Mouse (Mus musculus): Measurements from ENCODE around the gene Pip5kl1. TPM values are rescaled to one million over a fixed set of nuclear protein-coding genes. Genes with fewer than 3 reads are reported as not detected.

Gene Pip5kl1
- polyA plus RNA-seq, 2 experiments = 0.11 TPM; not detected in 1

- Histone ChIP-seq H3K4me2 (ENCODE audit: low read depth) (peak overlapping the region; percentile 63), H3K9me3 (ENCODE audit: control insufficient read depth, low read length) (no peaks in the 10 kb centered on the region), H3K27ac (no peak overlapping the region), H3K9ac (replicated peaks) (peak overlapping the region; percentile 24), H3K4me1 (replicated peaks; ENCODE audit: control insufficient read depth in 2 of 2, insufficient read depth in 2 of 2, low read length in 1 of 2) (peaks cover 4 to 25% of the 10 kb centered on the region in 2 experiments; a peak in 3 of 4 replicates), H3K36me3 (replicated peaks; ENCODE audit: control insufficient read depth, insufficient read depth, low read depth) (no peaks in the 10 kb centered on the region), H3K4me3 (ENCODE audit: insufficient read depth in 1 of 2, low read depth in 2 of 2, low read length in 2 of 2) (peak overlapping the region; percentile 8 to 28), H3K27me3 (ENCODE audit: control insufficient read depth, insufficient read depth, low read length) (peaks cover 7% of the 10 kb centered on the region; the same call in 1 of the 2 replicates)
- TF ChIP-seq CTCF (IDR thresholded peaks at IDR 0.05; ENCODE audit: low read depth) (peak; percentile 98), EP300 (IDR thresholded peaks at IDR 0.05; ENCODE audit: low read depth) (no peak)
- ATAC-seq (ENCODE audit: insufficient read depth) (peak; percentile 54), DNase-seq (ENCODE audit: low read depth in 3 of 3, low spot score in 3 of 3) (peak in 2 of 3 experiments; percentile 66)
- WGBS (ENCODE audit: insufficient replicate concordance) = 10% methylated on average over 37 of the region's 37 CpGs
Observed at GRCm38 (mm10) chr2:32582830-32583799, 8.5 kb downstream of the Pip5kl1 start.

- WGBS (ENCODE audit: insufficient replicate concordance) = 68% methylated on average over 7 of the region's 7 CpGs
- Histone ChIP-seq H3K9me3 (ENCODE audit: control insufficient read depth, low read length) (no peaks in the 10 kb centered on the region), H3K36me3 (replicated peaks; ENCODE audit: control insufficient read depth, insufficient read depth, low read depth) (no peaks in the 10 kb centered on the region), H3K4me1 (replicated peaks; ENCODE audit: control insufficient read depth in 2 of 2, insufficient read depth in 2 of 2, low read length in 1 of 2) (peaks cover 4 to 27% of the 10 kb centered on the region in 2 experiments; a peak in 3 of 4 replicates), H3K27ac (no peak overlapping the region), H3K27me3 (ENCODE audit: control insufficient read depth, insufficient read depth, low read length) (no peaks in the 10 kb centered on the region), H3K4me3 (ENCODE audit: insufficient read depth in 1 of 2, low read depth in 2 of 2, low read length in 2 of 2) (no peak overlapping the region), H3K9ac (replicated peaks) (no peak overlapping the region), H3K4me2 (ENCODE audit: low read depth) (no peak overlapping the region)
- DNase-seq (ENCODE audit: low read depth in 3 of 3, low spot score in 3 of 3) = no peak
- TF ChIP-seq EP300 (IDR thresholded peaks at IDR 0.05; ENCODE audit: low read depth) = no peak
- no peak for TF ChIP-seq CTCF (IDR thresholded peaks at IDR 0.05; ENCODE audit: low read depth)
- ATAC-seq (ENCODE audit: insufficient read depth) = no peak
Observed at GRCm38 (mm10) chr2:32585149-32585714, 10.6 kb downstream of the Pip5kl1 start.

GRCm38 (mm10) chr2:32586871-32587351 lies 12.3 kb downstream of the Pip5kl1 start, which contains the start of gene St6galnac4:
St6galnac4 (plus strand) TSS chr2:32587095.
- DNase-seq (ENCODE audit: low read depth in 3 of 3, low spot score in 3 of 3) (peak; percentile 75 to 78 (median 76)), ATAC-seq (ENCODE audit: insufficient read depth) (peak; percentile 86)
- Histone ChIP-seq H3K9me3 (ENCODE audit: control insufficient read depth, low read length) (no peaks in the 10 kb centered on the region), H3K27ac (no peak within 1 kb of the TSS), H3K4me1 (replicated peaks; ENCODE audit: control insufficient read depth in 2 of 2, insufficient read depth in 2 of 2, low read length in 1 of 2) (peaks cover 4 to 24% of the 10 kb centered on the region in 2 experiments; a peak in 3 of 4 replicates), H3K4me3 (ENCODE audit: insufficient read depth in 1 of 2, low read depth in 2 of 2, low read length in 2 of 2) (peak within 1 kb of the TSS; percentile 59 to 84), H3K9ac (replicated peaks) (peak within 1 kb of the TSS; percentile 63), H3K27me3 (ENCODE audit: control insufficient read depth, insufficient read depth, low read length) (no peaks in the 10 kb centered on the region), H3K4me2 (ENCODE audit: low read depth) (peak within 1 kb of the TSS; percentile 85), H3K36me3 (replicated peaks; ENCODE audit: control insufficient read depth, insufficient read depth, low read depth) (no peaks in the 10 kb centered on the region)
- no peak for TF ChIP-seq EP300 (IDR thresholded peaks at IDR 0.05; ENCODE audit: low read depth)
- TF ChIP-seq CTCF (IDR thresholded peaks at IDR 0.05; ENCODE audit: low read depth) = peak; percentile 49
- WGBS (ENCODE audit: insufficient replicate concordance) = 1% methylated on average over 38 of the region's 38 CpGs

GRCm38 (mm10) chr2:32587731-32588321 lies 13.2 kb downstream of the Pip5kl1 start:
- DNase-seq (ENCODE audit: low read depth in 3 of 3, low spot score in 3 of 3) (no peak), ATAC-seq (ENCODE audit: insufficient read depth) (no peak)
- Histone ChIP-seq H3K4me2 (ENCODE audit: low read depth) (peak overlapping the region; percentile 85), H3K36me3 (replicated peaks; ENCODE audit: control insufficient read depth, insufficient read depth, low read depth) (no peaks in the 10 kb centered on the region), H3K9ac (replicated peaks) (peak overlapping the region; percentile 63), H3K27me3 (ENCODE audit: control insufficient read depth, insufficient read depth, low read length) (no peaks in the 10 kb centered on the region), H3K9me3 (ENCODE audit: control insufficient read depth, low read length) (no peaks in the 10 kb centered on the region), H3K4me3 (ENCODE audit: insufficient read depth in 1 of 2, low read depth in 2 of 2, low read length in 2 of 2) (peak overlapping the region; percentile 59 to 84), H3K27ac (no peak overlapping the region), H3K4me1 (replicated peaks; ENCODE audit: control insufficient read depth in 2 of 2, insufficient read depth in 2 of 2, low read length in 1 of 2) (peaks cover 4 to 23% of the 10 kb centered on the region in 2 experiments; a peak in 3 of 4 replicates)
- WGBS (ENCODE audit: insufficient replicate concordance) = 4% methylated on average over 9 of the region's 9 CpGs
- TF ChIP-seq EP300 (IDR thresholded peaks at IDR 0.05; ENCODE audit: low read depth) (no peak), CTCF (IDR thresholded peaks at IDR 0.05; ENCODE audit: low read depth) (no peak)
